Mouse (Mus musculus) heart, adult 2 months (tissue): ENCODE data around the gene Fgfr1op.
"Not testable (repeated sequence)": the region's sequence is repeated elsewhere in the genome, so short reads cannot be mapped to it uniquely, and the experiment has no call there.

Experiments used
- CTCF ChIP-seq: fragments of 200-600 bp; IDR thresholded peaks from 2 replicates; pipeline ENCODE4 v1.8.1; 2022; ENCODE audit warnings: antibody characterized with exemption, mild to moderate bottlenecking, moderate library complexity
- EP300 ChIP-seq: fragments of 200-500 bp; IDR thresholded peaks from 2 replicates; pipeline ENCODE4 v1.6.1; 2011; ENCODE audit warnings: low read depth, low read length, control low read depth; ENCODE audit not compliant: insufficient read depth

DNA sequence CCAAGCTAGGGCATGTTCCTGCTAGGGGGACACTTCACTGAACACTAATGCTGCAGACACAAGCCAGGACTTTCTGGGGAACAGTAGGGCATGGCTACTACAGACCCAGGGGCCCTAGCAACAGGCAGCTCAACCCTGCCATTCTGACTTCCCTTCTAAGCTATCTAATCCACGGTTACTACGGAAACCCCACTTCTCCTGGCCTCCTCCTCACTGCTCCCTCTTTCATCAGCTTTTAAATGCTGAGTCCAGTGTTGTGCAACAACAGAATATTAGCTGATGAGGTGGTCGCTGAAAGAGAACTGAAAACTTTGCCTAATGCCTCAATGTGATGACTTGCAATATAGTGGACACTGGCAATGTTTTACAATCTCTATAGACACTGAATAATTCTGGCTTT is 25.1 kb upstream of the Fgfr1op start:
- TF ChIP-seq EP300, CTCF: not testable (repeated sequence)
